Mouse (Mus musculus): ENCODE measurements around the gene Grk5.
"Not testable (repeated sequence)": the region's sequence is repeated elsewhere in the genome, so short reads cannot be mapped to it uniquely, and the experiment has no call there.

The Grk5 gene

GRCm38 (mm10) chr19:60911653-60912052, 22.1 kb downstream of the Grk5 start:
- DNase-seq: no peak

- no peak for DNase-seq
Observed at GRCm38 (mm10) chr19:60915236-60915635, 25.7 kb downstream of the Grk5 start.

GRCm38 (mm10) chr19:60915862-60916261, 26.3 kb downstream of the Grk5 start:
- no peak for DNase-seq

GRCm38 (mm10) chr19:60916869-60917570, 27.5 kb downstream of the Grk5 start:
- no peak for DNase-seq

GRCm38 (mm10) chr19:60924534-60924933, 35.0 kb downstream of the Grk5 start:
- not testable (repeated sequence) for DNase-seq

- DNase-seq: no peak
Observed at GRCm38 (mm10) chr19:60935001-60935400, 45.5 kb downstream of the Grk5 start.

GRCm38 (mm10) chr19:60939954-60940379, 50.4 kb downstream of the Grk5 start:
- DNase-seq: no peak

GRCm38 (mm10) chr19:60940866-60941265, 51.3 kb downstream of the Grk5 start:
- no peak for DNase-seq

- DNase-seq: peak; percentile 59 to 77
Observed at GRCm38 (mm10) chr19:60945801-60946311, 56.3 kb downstream of the Grk5 start.

GRCm38 (mm10) chr19:60946656-60947055, 57.1 kb downstream of the Grk5 start:
- peak; percentile 14 to 43 for DNase-seq

- DNase-seq: peak; percentile 9 to 56
Observed at GRCm38 (mm10) chr19:60948996-60949395, 59.4 kb downstream of the Grk5 start.

- peak; percentile 67 to 80 for DNase-seq
Observed at GRCm38 (mm10) chr19:60950056-60950869, 60.7 kb downstream of the Grk5 start.

GRCm38 (mm10) chr19:60955131-60955530, 65.6 kb downstream of the Grk5 start:
- no peak for DNase-seq

- no peak for DNase-seq
Observed at GRCm38 (mm10) chr19:60955712-60956111, 66.2 kb downstream of the Grk5 start.

- no peak for DNase-seq
Observed at GRCm38 (mm10) chr19:60956198-60956750, 66.7 kb downstream of the Grk5 start.

GRCm38 (mm10) chr19:60959706-60960230, 70.2 kb downstream of the Grk5 start:
- DNase-seq: peak; percentile 23 to 40

- no peak for DNase-seq
Observed at GRCm38 (mm10) chr19:60962358-60963061, 73.0 kb downstream of the Grk5 start.

GRCm38 (mm10) chr19:60967909-60968308, 78.4 kb downstream of the Grk5 start:
- DNase-seq: no peak

- DNase-seq: no peak
Observed at GRCm38 (mm10) chr19:60970406-60970805, 80.9 kb downstream of the Grk5 start.

- no peak for DNase-seq
Observed at GRCm38 (mm10) chr19:60971598-60971997, 82.0 kb downstream of the Grk5 start.

- no peak for DNase-seq
Observed at GRCm38 (mm10) chr19:60972281-60973015, 82.9 kb downstream of the Grk5 start.

- DNase-seq: no peak
Observed at GRCm38 (mm10) chr19:60973508-60973907, 84.0 kb downstream of the Grk5 start.
